Mouse (Mus musculus): ENCODE measurements around the gene Pprc1. TPM values are rescaled to one million over a fixed set of nuclear protein-coding genes. Genes with fewer than 3 reads are reported as not detected.

Pprc1 gene
- polyA plus RNA-seq, 1 experiment = 10.1 TPM

GRCm38 (mm10) chr19:46047426-46047825, 2.7 kb downstream of the Pprc1 start:
- Histone ChIP-seq H3K4me1 (ENCODE audit: control insufficient read depth, insufficient read depth, low read length) (peaks cover 12% of the 10 kb centered on the region), H3K27ac (ENCODE audit: control insufficient read depth, insufficient read depth, low read depth, low read length) (no peak overlapping the region), H3K4me3 (ENCODE audit: control insufficient read depth, low read depth, low read length) (no peak overlapping the region), H3K27me3 (ENCODE audit: control insufficient read depth, insufficient read depth, low read length) (no peaks in the 10 kb centered on the region), H3K36me3 (ENCODE audit: control insufficient read depth, insufficient read depth, low read length) (no peaks in the 10 kb centered on the region)
- no peak for TF ChIP-seq POLR2A (IDR thresholded peaks at IDR 0.05; ENCODE audit: control insufficient read depth, low read depth, low read length)
- no peak for TF ChIP-seq CTCF (IDR thresholded peaks at IDR 0.05; ENCODE audit: control insufficient read depth, insufficient read depth, insufficient replicate concordance, low read depth, low read length)

- H3K4me1 ChIP-seq (ENCODE audit: control insufficient read depth, insufficient read depth, low read length) = peaks cover 9% of the 10 kb centered on the region
- H3K27ac ChIP-seq (ENCODE audit: control insufficient read depth, insufficient read depth, low read depth, low read length) = no peak overlapping the region
- TF ChIP-seq POLR2A (IDR thresholded peaks at IDR 0.05; ENCODE audit: control insufficient read depth, low read depth, low read length) (no peak), CTCF (IDR thresholded peaks at IDR 0.05; ENCODE audit: control insufficient read depth, insufficient read depth, insufficient replicate concordance, low read depth, low read length) (no peak)
- no peaks in the 10 kb centered on the region for H3K36me3 ChIP-seq (ENCODE audit: control insufficient read depth, insufficient read depth, low read length)
- no peaks in the 10 kb centered on the region for H3K27me3 ChIP-seq (ENCODE audit: control insufficient read depth, insufficient read depth, low read length)
- no peak overlapping the region for H3K4me3 ChIP-seq (ENCODE audit: control insufficient read depth, low read depth, low read length)
These were observed 4.4 kb downstream of the Pprc1 start for GRCm38 (mm10) chr19:46049129-46049528.

GRCm38 (mm10) chr19:46050462-46050861, 5.8 kb downstream of the Pprc1 start:
- H3K4me1 ChIP-seq (ENCODE audit: control insufficient read depth, insufficient read depth, low read length) = peaks cover 6% of the 10 kb centered on the region
- H3K27ac ChIP-seq (ENCODE audit: control insufficient read depth, insufficient read depth, low read depth, low read length) = no peak overlapping the region
- H3K4me3 ChIP-seq (ENCODE audit: control insufficient read depth, low read depth, low read length) = no peak overlapping the region
- H3K27me3 ChIP-seq (ENCODE audit: control insufficient read depth, insufficient read depth, low read length) = no peaks in the 10 kb centered on the region
- TF ChIP-seq POLR2A (IDR thresholded peaks at IDR 0.05; ENCODE audit: control insufficient read depth, low read depth, low read length) (no peak), CTCF (IDR thresholded peaks at IDR 0.05; ENCODE audit: control insufficient read depth, insufficient read depth, insufficient replicate concordance, low read depth, low read length) (no peak)
- no peaks in the 10 kb centered on the region for H3K36me3 ChIP-seq (ENCODE audit: control insufficient read depth, insufficient read depth, low read length)

- H3K4me1 ChIP-seq (ENCODE audit: control insufficient read depth, insufficient read depth, low read length) = peaks cover 6% of the 10 kb centered on the region
- TF ChIP-seq POLR2A (IDR thresholded peaks at IDR 0.05; ENCODE audit: control insufficient read depth, low read depth, low read length) = no peak
- no peak for TF ChIP-seq CTCF (IDR thresholded peaks at IDR 0.05; ENCODE audit: control insufficient read depth, insufficient read depth, insufficient replicate concordance, low read depth, low read length)
- H3K4me3 ChIP-seq (ENCODE audit: control insufficient read depth, low read depth, low read length) = peak overlapping the region; percentile 14; the same call in 1 of the 2 replicates
- no peak overlapping the region for H3K27ac ChIP-seq (ENCODE audit: control insufficient read depth, insufficient read depth, low read depth, low read length)
- H3K27me3 ChIP-seq (ENCODE audit: control insufficient read depth, insufficient read depth, low read length) = no peaks in the 10 kb centered on the region
- no peaks in the 10 kb centered on the region for H3K36me3 ChIP-seq (ENCODE audit: control insufficient read depth, insufficient read depth, low read length)
These were observed 11.2 kb downstream of the Pprc1 start for GRCm38 (mm10) chr19:46055752-46056387.

- no peaks in the 10 kb centered on the region for H3K36me3 ChIP-seq (ENCODE audit: control insufficient read depth, insufficient read depth, low read length)
- TF ChIP-seq POLR2A (IDR thresholded peaks at IDR 0.05; ENCODE audit: control insufficient read depth, low read depth, low read length) = peak; percentile 73
- no peak for TF ChIP-seq CTCF (IDR thresholded peaks at IDR 0.05; ENCODE audit: control insufficient read depth, insufficient read depth, insufficient replicate concordance, low read depth, low read length)
- peak overlapping the region; percentile 99 for H3K4me3 ChIP-seq (ENCODE audit: control insufficient read depth, low read depth, low read length)
- H3K4me1 ChIP-seq (ENCODE audit: control insufficient read depth, insufficient read depth, low read length) = peaks cover 6% of the 10 kb centered on the region
- peak overlapping the region; percentile 97 for H3K27ac ChIP-seq (ENCODE audit: control insufficient read depth, insufficient read depth, low read depth, low read length)
- H3K27me3 ChIP-seq (ENCODE audit: control insufficient read depth, insufficient read depth, low read length) = no peaks in the 10 kb centered on the region
These were observed 11.8 kb downstream of the Pprc1 start for GRCm38 (mm10) chr19:46056388-46056946.

- peak overlapping the region; percentile 99 for H3K4me3 ChIP-seq (ENCODE audit: control insufficient read depth, low read depth, low read length)
- peaks cover 6% of the 10 kb centered on the region for H3K4me1 ChIP-seq (ENCODE audit: control insufficient read depth, insufficient read depth, low read length)
- H3K36me3 ChIP-seq (ENCODE audit: control insufficient read depth, insufficient read depth, low read length) = no peaks in the 10 kb centered on the region
- TF ChIP-seq CTCF (IDR thresholded peaks at IDR 0.05; ENCODE audit: control insufficient read depth, insufficient read depth, insufficient replicate concordance, low read depth, low read length) = no peak
- TF ChIP-seq POLR2A (IDR thresholded peaks at IDR 0.05; ENCODE audit: control insufficient read depth, low read depth, low read length) = no peak
- H3K27me3 ChIP-seq (ENCODE audit: control insufficient read depth, insufficient read depth, low read length) = no peaks in the 10 kb centered on the region
- H3K27ac ChIP-seq (ENCODE audit: control insufficient read depth, insufficient read depth, low read depth, low read length) = peak overlapping the region; percentile 97
These were observed 12.4 kb downstream of the Pprc1 start for GRCm38 (mm10) chr19:46056947-46057607.

GRCm38 (mm10) chr19:46058466-46058865, 13.8 kb downstream of the Pprc1 start:
- no peak overlapping the region for H3K27ac ChIP-seq (ENCODE audit: control insufficient read depth, insufficient read depth, low read depth, low read length)
- H3K27me3 ChIP-seq (ENCODE audit: control insufficient read depth, insufficient read depth, low read length) = no peaks in the 10 kb centered on the region
- no peak for TF ChIP-seq CTCF (IDR thresholded peaks at IDR 0.05; ENCODE audit: control insufficient read depth, insufficient read depth, insufficient replicate concordance, low read depth, low read length)
- no peak for TF ChIP-seq POLR2A (IDR thresholded peaks at IDR 0.05; ENCODE audit: control insufficient read depth, low read depth, low read length)
- H3K4me3 ChIP-seq (ENCODE audit: control insufficient read depth, low read depth, low read length) = no peak overlapping the region
- peaks cover 6% of the 10 kb centered on the region for H3K4me1 ChIP-seq (ENCODE audit: control insufficient read depth, insufficient read depth, low read length)
- H3K36me3 ChIP-seq (ENCODE audit: control insufficient read depth, insufficient read depth, low read length) = no peaks in the 10 kb centered on the region

All from testis, adult 2 months (tissue).